Mouse (Mus musculus) activated CD4-positive, CD25-positive, alpha-beta regulatory T cell, adult 4 months (primary cell): ENCODE results near the gene Mvk. TPM values are rescaled to one million over a fixed set of nuclear protein-coding genes. Genes with fewer than 3 reads are reported as not detected.
A peak's percentile ranks its signal among the peaks of the same experiment; 100 is the strongest.

Experiments
- ATAC-seq: one replicate; pipeline ENCODE4 v1.8.0; 2017
- polyA plus RNA-seq, 2 experiments: library from polyadenylated mRNA; unstranded; fragments of 100-300 nt; shearing (Covaris generic); gene quantifications; one replicate each; pipeline ENCODE4 v1.2.1; 2017

The Mvk gene
- polyA plus RNA-seq: 10 to 100 TPM; 14.7 to 18.0 TPM

DNA sequence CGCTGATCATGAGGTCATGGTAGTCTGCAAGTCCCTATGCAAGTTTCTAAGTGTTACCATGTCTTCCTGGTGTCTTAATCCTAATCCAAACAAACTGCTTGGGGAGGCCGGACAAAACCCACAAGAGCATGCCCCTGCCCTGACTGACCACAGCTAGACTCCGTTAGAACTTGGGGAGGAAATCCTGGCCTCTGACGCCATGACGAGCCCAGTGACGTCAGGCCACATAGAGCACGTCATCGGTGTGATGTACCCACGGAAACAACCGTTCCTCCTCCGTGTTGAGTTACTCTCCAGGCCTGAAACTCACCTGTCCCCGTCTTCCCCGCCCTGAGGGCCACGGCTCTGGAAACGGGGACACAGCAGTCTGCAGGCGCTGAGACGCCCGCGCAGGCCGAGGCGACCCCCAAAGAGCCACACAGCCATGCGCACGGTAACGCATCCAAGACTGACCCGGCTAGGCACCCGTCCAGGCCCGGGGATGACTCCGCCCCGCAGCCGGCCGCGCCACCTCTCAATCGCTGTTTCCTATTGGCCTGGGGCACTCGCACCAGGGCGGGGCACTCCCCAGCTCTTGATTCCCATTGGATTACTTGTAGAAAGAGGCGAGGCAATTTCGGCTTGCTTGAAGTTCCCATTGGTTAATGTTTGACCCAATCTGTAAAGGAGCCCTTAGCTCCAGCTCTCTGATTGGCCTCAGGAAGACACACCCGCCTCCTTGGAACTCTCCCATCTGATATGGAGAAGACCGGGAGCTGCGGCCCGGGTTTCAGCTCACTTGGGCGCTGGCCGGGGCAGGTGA is at the start of gene Mvk, which contains the start of gene Mmab:
Gene Mvk, plus strand, starts transcription at position 704 of the 802 bp plus-strand sequence.
Gene Mmab, minus strand, starts transcription at position 495 of the 802 bp plus-strand sequence.
- peak; percentile 96 for ATAC-seq

DNA sequence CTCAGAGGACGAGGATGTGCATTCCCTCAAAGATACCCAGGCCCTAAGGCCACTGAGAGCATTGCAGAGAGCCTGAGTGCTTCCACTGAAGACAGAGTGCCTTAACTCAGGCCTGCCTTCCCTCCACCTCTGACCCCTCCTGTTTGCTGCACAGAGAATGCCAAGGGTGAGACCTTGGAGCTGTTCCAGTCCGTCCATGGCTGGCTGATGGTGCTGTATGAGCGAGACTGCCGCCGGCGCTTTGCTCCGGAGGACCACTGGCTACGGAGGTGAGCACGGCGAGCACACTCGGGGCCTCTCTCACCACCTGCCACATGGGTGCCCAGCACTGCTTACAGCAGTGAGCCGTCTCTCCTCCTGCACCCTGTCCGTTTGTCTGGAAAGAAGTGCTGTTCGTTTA is 37.5 kb upstream of the Mvk start:
- ATAC-seq: no peak

DNA sequence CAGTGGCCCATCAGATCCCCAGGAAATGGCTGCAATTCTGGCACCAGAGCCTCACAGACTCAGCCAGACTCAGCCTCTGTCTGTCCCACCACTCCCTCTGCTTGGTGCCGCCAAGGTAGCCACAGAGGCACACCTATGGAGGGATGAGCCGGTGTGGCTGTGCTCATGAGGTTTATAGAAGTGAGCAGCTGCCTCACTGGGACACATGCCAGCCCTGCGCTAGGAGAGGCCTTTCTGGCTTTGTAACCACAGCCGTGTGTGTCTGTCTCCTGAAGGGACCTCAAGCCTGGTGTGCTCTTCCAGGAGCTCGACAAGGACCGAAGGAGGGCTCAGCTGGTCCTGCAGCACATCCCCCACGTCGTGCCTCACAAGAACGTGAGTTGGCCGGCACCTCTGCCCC is 36.8 kb upstream of the Mvk start:
- ATAC-seq: no peak

DNA sequence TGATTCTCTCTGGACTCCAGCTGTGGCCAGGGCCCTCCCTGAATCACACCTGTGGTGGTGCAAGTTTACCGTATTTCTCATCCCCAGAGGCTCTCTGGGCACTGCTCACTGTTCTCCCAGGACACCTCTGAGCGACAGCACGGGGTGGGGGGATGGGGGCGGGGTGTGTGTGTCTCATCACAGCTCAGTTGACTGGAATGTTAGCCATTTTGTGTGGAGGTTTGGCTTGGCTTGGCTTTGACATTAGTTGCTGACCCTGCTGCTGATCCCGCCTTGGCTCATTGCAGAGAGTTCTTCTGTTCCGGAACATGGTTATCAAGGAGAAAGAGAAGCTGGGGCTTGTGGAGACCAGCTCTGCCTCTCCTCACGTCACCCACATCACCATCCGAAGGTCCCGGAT is 36.3 kb upstream of the Mvk start:
- no peak for ATAC-seq

DNA sequence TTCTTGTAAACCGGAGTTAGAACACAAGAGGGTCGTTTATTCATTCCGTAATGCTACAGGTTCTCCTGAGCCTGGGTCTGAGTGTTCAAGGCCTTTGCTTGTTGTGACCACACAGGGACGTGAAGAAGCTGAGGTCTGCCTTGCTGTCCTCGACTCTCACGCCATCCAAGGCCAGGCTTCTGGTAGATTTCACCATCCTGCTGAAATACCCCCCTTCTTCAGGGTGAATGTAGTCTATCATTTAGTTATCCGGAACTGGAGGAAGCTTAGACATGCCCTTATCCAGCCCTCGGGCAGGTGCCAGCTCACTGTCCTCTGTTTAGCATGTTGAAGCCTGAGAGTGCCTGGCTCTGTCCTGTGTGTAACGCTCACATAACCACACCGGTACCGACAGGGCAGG is 35.2 kb upstream of the Mvk start:
- no peak for ATAC-seq

DNA sequence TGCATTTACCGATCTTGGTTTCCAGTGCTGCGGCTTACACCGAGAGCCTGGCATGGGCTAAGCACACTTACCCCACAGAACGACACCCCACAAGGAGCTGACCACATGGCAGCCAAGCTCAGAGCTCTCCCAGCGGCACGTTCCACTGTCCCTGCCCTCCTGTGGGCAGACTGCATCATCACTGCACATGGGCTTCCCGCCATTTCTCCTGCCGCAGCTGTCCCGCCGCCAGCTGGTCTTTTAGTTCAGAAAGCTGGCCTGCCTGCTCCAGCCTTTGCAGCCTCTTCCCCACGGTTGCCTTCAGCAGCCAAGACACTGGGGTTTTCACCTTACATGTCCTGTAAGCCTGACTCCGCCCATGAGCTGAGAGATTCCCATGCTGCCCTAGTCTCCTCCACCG is 33.6 kb upstream of the Mvk start:
- no peak for ATAC-seq

DNA sequence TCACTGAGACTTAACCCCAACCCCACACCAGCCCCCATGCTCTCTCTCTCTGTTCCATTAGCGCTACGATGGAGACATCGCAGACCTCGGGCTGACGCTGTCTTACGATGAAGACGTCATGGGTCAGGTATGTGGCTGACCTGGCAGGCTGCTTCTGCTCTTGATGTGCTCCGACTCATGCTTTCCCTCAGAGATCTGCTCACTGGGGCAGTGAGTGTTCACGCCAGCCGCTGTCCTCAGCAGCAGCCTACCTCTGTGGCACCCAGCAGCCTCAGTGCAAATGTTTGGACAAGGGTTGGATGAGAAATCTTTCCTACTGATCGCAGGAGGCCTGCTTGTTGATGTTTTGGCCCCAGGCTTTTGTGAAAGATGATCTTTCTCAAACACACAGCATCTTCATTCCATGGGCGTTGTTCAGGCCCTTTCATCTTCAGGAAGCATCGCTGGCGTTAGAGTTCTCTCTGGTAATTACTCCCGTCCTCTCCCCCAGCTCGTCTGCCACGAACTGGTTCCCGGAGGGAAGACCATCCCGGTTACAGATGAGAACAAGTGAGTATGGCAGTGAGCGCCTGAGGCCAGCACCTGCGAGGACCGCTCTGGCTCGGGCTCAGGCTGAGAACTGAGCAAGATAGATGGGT is 31.6 kb upstream of the Mvk start:
- no peak for ATAC-seq

DNA sequence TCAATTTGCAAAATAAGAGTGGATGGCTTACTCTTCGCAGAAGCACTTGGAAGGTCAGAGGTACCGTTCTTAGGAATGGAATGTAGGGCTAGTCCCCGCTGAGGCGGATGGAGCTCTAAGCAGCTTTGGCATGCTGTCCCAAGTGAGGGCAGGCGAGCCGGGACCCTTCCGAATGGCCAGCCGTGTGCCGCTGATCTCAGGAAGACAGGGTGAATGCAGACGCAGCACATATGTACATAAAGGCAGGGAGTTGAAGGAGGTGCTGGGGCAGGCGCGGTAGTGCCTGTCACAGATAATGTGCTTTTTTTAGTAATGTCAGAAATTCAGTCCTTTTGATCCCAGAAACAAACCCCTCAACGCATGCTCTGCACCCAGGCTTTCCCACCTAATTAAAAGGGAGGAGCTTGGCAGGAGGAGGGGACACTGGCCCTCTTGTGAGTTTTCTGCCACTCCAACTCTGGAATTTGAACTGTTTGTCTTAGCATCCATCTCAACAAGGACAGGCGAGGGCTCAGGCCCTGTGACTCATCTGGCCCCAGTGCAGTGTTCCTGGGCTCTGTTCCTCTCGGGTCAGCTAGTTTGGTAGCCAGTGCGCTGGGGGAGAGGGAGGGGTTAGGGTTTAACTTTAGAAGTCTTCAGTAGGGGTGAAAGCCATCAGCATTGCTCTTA is 30.9 kb upstream of the Mvk start:
- no peak for ATAC-seq

DNA sequence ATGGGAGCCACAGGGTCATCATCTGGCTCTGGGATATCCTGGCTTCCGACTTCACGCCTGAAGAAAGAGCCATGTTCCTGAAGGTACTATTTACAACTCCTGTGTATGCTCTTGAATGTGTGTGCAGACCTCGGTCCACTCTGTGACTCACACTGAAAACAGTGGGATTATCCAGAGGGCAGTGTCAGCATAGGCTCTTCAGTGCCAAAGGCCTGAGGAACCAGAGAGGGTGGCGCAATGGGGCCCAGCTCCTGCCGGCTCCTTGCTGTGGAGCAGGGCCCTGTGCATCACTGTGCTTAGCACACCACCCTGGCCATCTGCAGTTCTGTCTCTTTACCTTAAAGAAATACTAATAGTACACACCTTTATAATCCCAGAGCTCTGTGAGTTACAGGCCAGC is 28.5 kb upstream of the Mvk start:
- no peak for ATAC-seq

DNA sequence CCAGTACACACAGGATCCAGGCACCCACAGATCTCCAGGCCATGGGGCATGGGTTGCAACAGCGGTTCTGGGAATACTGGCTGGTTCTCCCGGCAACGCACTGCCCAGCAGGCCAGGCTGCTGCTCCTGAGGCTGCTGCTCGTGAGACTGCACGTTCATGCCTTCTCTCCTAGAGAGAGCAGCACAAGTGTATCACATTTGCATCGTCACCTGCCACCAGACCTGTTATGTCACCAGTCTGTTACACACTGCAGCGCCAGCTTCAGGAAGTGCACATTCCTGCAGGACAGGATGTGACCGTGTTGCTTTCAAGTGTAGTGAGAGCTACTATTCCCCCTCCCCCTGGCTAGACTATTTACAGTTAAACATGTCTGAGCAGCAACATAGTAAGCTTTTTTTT is 27.2 kb upstream of the Mvk start:
- no peak for ATAC-seq

DNA sequence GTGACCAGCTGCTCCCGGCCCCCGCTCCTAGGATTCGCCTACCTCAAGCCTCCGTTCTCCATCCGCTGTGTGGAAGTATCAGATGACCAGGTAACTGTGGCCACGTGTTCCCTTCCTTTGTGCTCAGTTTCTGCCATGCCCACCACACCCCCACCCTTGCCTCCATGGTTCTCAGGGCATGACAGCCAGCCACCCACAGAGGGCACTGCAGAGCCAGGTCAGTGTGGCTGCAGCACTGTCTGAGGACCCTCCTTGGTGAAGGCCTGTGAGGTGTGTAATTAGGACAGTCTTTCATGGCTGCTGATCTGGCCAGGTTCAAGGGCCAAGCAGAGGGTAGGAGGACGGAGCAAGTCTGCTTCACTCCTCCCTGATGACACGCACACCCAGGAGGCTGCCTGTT is 25.5 kb upstream of the Mvk start:
- no peak for ATAC-seq

DNA sequence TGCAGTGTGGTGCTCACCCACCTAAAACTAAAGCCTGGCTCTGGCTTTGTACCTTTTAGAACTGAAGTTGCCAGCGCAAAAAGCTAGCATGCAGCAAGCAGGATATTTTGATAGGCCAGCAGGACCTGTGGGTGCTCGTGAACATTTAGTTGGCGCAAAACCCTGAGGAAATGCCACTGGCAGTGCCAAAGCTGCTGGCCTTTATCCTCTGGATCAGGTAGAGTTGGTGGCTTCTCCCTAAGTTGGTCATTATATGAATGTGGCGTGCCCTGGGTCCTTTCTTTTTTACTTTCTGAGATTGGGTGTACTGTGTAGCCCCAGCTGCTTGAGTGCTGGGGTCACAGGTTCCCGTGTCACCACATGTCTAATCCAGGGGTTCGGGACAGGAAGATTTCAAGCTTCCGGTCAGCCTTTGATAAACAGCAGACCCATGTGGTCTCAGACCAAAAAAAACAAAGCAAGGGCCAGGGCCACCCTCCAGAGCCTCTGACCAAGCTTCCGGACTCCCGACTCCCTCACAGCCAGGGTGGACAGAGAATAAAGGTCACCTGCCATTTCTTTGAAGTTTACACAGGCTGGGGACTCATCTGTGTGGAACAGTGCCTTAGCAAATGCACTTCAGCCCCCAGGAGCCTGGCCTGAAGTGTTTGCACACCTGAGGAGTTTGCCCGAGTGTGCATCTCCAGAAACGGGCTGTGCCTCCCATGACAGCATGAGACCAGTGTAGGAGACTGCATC is 22.3 kb upstream of the Mvk start:
- ATAC-seq: no peak

DNA sequence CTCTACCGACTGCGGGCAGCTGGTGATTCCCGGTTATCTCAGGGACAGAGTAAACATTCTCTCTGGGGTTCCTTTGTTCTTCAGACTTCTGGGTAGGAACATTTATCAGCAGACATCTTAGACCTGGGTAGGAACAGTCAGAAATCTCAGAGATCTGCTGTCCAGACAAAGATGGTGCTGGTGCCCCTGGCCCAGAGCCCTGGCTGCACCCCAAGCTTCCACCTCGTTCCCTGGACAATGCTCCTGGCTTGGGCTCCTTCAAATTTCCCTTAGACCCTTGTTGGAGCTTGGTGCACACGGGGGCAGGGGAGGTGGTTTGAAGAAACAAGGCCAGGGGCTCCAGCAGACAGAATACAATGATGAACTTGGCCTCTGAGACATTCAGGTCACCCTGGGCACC is 21.5 kb upstream of the Mvk start:
- no peak for ATAC-seq

DNA sequence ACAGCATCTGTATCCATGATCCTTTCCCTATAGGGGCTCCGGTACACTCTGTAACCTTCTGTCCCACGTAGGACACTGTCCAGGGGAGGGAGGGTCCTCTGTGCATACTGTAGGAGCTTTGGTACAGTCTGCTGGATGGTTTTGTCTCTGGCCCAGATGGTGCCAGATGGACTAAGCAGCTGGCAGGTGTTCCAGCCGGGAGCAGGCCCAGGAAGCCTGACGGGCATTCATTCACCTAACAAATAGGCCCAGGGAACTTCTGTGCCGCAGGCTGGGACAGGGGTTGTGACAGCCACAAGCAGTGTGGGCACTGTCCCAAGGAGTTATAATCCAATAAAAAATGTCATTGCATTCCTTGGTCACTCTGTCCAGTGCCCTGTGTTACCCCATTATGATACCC is 20.1 kb upstream of the Mvk start:
- no peak for ATAC-seq

DNA sequence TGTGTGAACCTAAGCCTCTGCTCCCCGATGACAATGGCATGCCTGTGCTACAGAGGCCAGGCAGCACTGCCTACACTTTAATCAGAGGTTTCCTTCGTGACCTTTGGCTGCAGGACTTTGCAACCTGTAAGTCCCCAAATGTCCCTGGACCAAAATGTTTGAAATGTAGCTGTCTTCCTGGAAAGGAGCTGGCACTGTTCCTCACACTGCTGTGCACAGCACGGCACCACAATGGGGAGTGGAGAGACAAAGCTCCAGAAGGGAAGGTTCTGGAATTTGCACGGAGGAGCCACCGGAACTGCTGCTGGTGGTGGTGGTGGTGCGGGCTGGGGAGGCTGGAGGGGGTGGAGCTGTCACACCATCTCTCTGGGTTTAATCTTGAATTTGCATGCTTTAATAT is 17.3 kb upstream of the Mvk start:
- ATAC-seq: no peak

DNA sequence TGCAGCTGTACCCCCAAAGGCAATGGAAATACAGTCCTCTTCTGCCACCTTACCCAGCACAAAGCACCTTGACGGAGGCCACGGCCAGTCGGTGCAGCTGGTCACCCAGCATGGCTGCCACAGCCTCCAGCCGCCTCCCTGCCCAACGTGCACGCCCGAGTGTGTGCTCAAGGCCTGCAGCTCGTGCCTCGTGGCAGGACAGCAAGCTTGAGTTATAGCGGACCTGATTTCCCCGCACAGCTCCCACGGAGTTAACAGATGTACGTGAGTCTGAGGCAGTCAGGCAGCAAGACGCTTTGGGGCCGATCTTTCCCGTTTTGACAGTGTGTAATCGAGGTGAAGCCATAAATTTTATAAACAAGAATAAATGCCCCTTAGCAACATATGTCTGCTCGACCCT is 15.4 kb upstream of the Mvk start:
- no peak for ATAC-seq

DNA sequence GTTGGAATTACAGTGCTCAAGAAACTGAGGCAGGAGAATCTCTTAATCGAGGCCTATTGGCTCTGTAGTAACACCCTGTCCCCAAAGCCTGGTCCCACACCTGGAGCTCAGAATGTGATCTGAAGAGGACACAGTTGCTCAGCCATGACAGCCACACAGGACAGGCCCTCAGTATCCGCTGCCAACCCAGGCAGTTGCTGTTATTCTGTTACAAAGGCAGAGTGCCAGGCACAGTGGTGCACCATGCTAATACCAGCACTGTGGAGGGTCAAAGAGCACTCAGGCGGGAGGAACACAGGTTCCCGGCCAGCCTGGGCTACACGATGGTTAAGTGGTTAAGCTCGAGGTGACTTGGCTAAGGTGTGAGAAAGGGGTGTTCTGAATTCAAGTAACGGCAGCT is 14.3 kb upstream of the Mvk start:
- ATAC-seq: no peak

DNA sequence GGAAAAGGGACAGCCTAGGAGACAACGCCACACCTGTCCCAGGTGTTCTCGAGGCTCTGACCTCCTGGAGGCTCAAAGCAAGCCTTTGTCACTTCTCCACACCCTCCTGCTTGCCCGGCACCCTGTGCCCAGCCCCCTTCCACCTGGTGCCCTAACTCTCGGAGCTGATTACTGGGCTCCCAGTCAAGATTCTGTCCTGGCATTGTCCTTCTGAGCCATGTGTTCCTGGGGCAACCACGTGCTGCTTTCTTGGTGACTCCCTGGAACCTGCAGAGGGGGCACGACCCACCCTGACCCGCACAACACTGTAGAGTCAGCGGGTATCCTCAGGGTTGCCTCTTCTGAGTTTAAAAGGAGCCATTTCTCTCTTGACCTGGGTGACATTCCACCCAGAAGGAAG is 9.7 kb upstream of the Mvk start:
- ATAC-seq: no peak

DNA sequence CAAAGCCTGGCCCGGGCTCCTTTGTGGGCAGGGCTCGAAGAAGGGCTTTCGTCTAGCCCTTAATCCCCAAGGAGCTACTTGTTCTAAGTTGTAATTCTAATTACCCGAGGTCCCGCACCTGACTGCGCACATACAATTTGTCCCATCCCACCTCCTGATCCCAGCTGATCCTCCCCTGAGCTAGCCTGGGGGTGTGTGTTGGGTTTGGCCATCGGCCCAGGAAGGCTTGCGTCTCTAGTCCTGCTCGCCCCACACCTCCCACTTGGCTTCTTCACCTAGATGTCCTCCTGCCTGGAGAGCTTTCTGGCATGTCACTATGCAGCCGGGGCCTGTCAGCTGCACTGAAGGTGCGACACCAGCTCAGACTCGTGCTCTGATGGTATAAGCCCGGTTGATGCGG is 8.5 kb upstream of the Mvk start:
- ATAC-seq: no peak

DNA sequence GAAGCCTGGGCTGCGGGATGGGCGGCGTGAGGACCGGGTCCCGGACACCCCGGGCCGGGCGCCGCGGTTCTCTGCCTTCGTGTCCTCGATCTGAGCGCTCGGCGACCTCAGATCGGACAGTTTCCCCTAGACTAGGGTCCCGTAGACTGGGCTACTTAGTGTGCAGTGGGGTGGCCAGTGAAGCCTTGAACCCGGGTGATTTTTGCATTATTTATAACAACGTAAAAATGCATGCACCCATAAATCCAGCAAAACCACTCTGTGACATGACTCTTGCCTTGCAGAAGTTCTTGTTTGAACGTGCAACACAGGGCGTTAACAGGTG is 261 bp downstream of the Mvk start:
- peak; percentile 0 for ATAC-seq

DNA sequence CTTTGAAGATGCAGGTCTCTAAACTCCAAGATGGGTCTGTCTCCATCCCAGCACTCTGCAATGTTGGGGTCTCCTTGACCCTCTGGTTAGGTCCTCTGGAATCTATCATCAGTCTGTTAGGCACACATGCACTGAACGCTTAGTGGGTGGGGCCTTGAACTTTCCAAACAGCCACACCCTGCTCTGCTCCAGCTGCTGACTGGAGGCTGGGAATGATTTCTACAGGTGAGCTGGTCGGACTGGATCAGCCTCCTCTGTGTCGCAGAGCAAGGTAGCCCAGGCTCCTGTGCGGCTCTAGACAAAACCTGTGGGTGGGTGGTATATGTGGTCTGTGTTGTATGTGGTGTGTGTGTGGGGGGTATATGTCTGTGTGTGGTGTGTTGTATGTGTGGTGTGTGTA is 4.9 kb downstream of the Mvk start:
- ATAC-seq: no peak

DNA sequence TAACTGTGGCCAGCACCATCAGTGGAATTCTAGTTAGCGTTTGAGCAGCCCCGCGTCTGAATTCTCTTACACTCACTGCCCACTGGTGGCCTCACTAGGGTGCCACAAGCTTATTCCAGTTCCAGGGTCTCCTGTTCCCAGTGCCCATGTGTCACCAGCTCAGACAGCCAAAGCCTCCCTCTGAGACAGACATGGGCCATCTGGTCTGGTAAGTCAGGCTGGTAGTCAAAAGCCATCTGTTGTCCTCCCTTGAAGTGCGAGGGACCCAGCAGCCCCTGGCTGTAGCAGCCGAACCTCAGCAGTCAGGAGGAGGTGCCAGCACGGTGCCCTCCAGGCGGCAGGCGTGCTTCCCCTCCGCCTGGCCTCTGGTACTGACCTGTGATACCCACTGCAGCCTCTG is 12.2 kb downstream of the Mvk start:
- ATAC-seq: no peak

DNA sequence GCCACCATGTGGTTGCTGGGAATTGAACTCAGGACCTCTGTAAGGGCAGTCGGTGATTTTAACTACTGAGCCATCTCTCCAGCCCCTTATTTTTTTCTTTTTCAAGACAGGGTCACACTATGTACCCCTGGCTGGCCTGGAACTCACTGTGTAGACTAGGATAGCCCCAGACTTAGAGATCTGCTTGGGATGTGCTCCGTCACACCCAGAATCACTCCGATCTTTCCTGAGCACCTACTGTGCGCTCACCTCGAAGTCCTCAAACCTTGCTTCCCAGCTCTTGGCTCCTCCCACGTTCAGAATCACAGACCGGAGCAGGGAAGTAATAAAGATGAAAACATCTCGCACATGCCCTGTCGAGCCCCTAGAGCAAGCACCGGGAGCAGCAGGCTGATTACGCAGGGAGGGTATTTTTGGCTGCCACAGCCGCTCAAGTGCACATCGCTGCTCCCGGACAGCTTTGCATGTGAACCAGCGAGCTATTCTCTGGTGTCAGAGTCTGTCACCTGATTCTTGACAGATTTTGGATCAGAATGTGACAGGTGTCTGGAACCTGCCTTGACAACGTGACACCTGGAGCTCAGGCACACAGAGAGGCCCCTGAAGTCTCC is 13.0 kb downstream of the Mvk start:
- no peak for ATAC-seq
